ENCODE assay signal across 23 mouse cellular contexts in genomic region chr13:97088183-97088582, GRCm38 (mm10). TPM values are rescaled to one million over a fixed set of nuclear protein-coding genes. Genes with fewer than 3 reads are reported as not detected.
"Had no signal": no experiment of that assay in that cellular context is flagged by ENCODE, and none has a peak within 500 bp of the region (broad histone marks: within the 10 kb centered on the region; RNA-seq: fewer than 3 reads in every experiment).

No protein-coding gene starts in this region.

- H3K9ac ChIP-seq: limb, embryonic 13.5 days; liver, embryonic 14.5 days; midbrain, embryonic 13.5 days; neural tube, embryonic 15.5 days had no signal

- H3K27me3 ChIP-seq: limb, embryonic 13.5 days; midbrain, embryonic 13.5 days; neural tube, embryonic 15.5 days had no signal

- H3K36me3 ChIP-seq: limb, embryonic 13.5 days; neural tube, embryonic 15.5 days had no signal

- ATAC-seq: midbrain, embryonic 13.5 days had no signal

- H3K4me1 ChIP-seq: limb, embryonic 13.5 days; midbrain, embryonic 13.5 days; neural tube, embryonic 15.5 days had no signal

- H3K27ac ChIP-seq: kidney, postnatal 0 days; limb, embryonic 13.5 days; liver, embryonic 14.5 days; midbrain, embryonic 13.5 days; neural tube, embryonic 15.5 days had no signal

- H3K4me2 ChIP-seq: limb, embryonic 13.5 days; midbrain, embryonic 13.5 days; neural tube, embryonic 15.5 days had no signal

- DNase-seq: kidney, adult 8-10 months; kidney, postnatal 36 days; layer of hippocampus, adult 9-11 months; layer of hippocampus, postnatal 36 days; lung, adult 18-20 months; right cerebral cortex, adult 18-20 months; right cerebral cortex, postnatal 25 days; thymus, postnatal 14 days had no signal

- H3K4me3 ChIP-seq: limb, embryonic 13.5 days; midbrain, embryonic 13.5 days; myocyte; neural tube, embryonic 15.5 days had no signal

- H3K9me3 ChIP-seq: limb, embryonic 13.5 days; midbrain, embryonic 13.5 days; neural tube, embryonic 15.5 days had no signal

RNA-seq across cellular contexts. Expression of gene Gm6169, which starts 10.9 kb away (rescaled TPM):
- total RNA-seq: liver, adult 2 months had no signal
- polyA plus RNA-seq: liver, adult 2 months had no signal

RNA-seq across cellular contexts. Expression of gene Fam169a, which starts 21.1 kb away (rescaled TPM):
- polyA plus RNA-seq: liver, adult 2 months; small intestine, adult 2 months had no signal

RNA-seq across cellular contexts. Expression of gene 1700029F12Rik, which starts 54.0 kb away (rescaled TPM):
- total RNA-seq: layer of hippocampus, adult 18-20 months; layer of hippocampus, postnatal 36 days; left cerebral cortex, adult 8-10 months; left cerebral cortex, postnatal 36 days; liver, adult 2 months; megakaryocyte-erythroid progenitor cell, adult 5-6 weeks had no signal
- polyA plus RNA-seq: kidney, postnatal 0 days; limb, embryonic 13.5 days; liver, adult 2 months; liver, embryonic 14.5 days; lung, embryonic 16.5 days; midbrain, embryonic 13.5 days; myocyte; neural tube, embryonic 11.5 days; neural tube, embryonic 15.5 days; stomach, embryonic 16.5 days had no signal
